Mouse (Mus musculus) erythroblast, embryonic 14.5 days (primary cell): Measurements from ENCODE around the gene Arpc3.

Experiments used
- GATA1 ChIP-seq: IDR thresholded peaks from 2 replicates; pipeline ENCODE4 v1.6.1; 2012; ENCODE audit warnings: low read length, inconsistent platforms, mixed read lengths
- TAL1 ChIP-seq: IDR thresholded peaks from 3 replicates; pipeline ENCODE4 v1.6.1; 2012; ENCODE audit warnings: low read length, inconsistent platforms, mixed read lengths

DNA sequence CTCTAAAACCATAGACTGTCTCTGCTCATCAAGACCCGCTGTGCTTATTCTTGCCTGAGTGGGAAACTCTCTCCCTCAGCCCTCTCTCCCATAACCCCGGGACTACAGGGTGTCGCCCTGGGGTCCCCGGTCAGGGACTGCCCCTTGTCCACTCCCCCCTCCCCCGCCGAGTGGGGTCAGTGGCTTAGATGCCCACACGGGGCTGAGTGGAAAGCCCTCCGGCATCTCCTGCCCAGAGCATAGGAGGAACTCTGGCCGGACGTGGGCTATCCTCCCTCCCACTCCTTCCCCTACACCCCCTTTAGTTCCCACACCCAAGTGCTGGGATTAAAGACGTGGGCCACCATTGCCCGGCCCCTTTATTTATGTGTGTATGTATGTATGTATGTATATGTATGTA, 23.8 kb downstream of the Arpc3 start:
- TF ChIP-seq GATA1: no peak
- no peak for TF ChIP-seq TAL1
